Mouse (Mus musculus): Measurements from ENCODE around the gene Psen1. TPM values are rescaled to one million over a fixed set of nuclear protein-coding genes. Genes with fewer than 3 reads are reported as not detected.

Psen1 gene
- polyA plus RNA-seq, 1 experiment from 2014 or later, result 48.5 TPM

DNA sequence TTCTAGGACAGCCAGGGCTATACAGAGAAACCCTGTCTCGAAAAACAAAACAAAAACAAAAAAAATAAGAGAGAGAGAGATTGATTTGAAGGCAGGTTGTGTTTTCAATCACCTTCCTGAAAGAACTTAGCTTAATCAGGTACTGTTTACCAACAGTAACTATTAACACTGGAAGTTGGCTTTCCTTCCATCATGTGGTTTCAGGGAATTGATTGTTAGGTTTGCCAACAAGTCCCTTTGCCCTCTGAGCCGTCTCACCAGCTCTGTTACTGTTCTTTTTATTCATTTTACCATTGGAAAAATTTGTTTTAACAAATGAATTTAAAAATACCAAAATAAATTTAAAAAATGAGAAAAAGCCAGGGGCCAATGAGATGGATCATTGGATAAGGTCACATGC lies 22.0 kb downstream of the Psen1 start:
- 86% methylated on average over 2 of the region's 2 CpGs for WGBS
- peaks cover 7% of the 10 kb centered on the region; the same call in 1 of the 2 replicates for H3K4me1 ChIP-seq (replicated peaks; ENCODE audit: control insufficient read depth, insufficient read depth, low read length)
- H3K27me3 ChIP-seq (replicated peaks; ENCODE audit: control insufficient read depth, insufficient read depth, low read length), result no peaks in the 10 kb centered on the region
- no peak overlapping the region for H3K9ac ChIP-seq (ENCODE audit: low read depth, low read length)
- H3K4me2 ChIP-seq, result no peak overlapping the region
- ATAC-seq (replicated peaks; ENCODE audit: low FRiP score) (no peak), DNase-seq (ENCODE audit: low spot score) (no peak)
- no peaks in the 10 kb centered on the region for H3K9me3 ChIP-seq (ENCODE audit: control insufficient read depth, low read length)
- H3K27ac ChIP-seq (ENCODE audit: low read depth, low read length), result no peak overlapping the region
- peaks cover 3% of the 10 kb centered on the region; the same call in 1 of the 2 replicates for H3K36me3 ChIP-seq (ENCODE audit: control insufficient read depth, insufficient read depth, low read length)
- no peak overlapping the region for H3K4me3 ChIP-seq (ENCODE audit: low read depth, low read length)

DNA sequence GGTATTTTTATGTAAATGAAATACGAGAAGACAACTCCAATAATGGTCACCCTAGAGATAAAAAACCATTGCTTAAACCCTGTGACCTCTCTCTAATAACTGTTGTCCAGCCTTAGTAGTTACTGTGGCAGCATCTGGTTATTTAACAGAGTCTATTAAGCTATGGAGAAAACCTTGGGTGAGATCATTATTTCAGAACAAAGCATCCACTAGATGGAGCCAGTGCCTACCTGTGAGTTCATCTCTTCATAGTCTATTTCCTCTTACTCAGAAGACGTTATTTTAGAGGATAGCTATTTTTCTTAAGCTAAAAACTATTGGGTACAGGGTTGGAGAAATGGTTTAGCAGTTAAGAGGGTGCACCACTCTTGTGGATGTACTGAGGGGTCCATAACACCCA lies 25.8 kb downstream of the Psen1 start:
- ATAC-seq (replicated peaks; ENCODE audit: low FRiP score) (no peak), DNase-seq (ENCODE audit: low spot score) (no peak)
- Histone ChIP-seq H3K4me3 (ENCODE audit: low read depth, low read length) (no peak overlapping the region), H3K4me2 (no peak overlapping the region), H3K9me3 (ENCODE audit: control insufficient read depth, low read length) (no peaks in the 10 kb centered on the region), H3K4me1 (replicated peaks; ENCODE audit: control insufficient read depth, insufficient read depth, low read length) (0 out of 2 replicates have a peak, but pooled peaks cover 5% of the 10 kb centered on the region), H3K27ac (ENCODE audit: low read depth, low read length) (no peak overlapping the region), H3K36me3 (ENCODE audit: control insufficient read depth, insufficient read depth, low read length) (peaks cover 12% of the 10 kb centered on the region), H3K27me3 (replicated peaks; ENCODE audit: control insufficient read depth, insufficient read depth, low read length) (no peaks in the 10 kb centered on the region), H3K9ac (ENCODE audit: low read depth, low read length) (no peak overlapping the region)
- 51% methylated on average over 2 of the region's 2 CpGs for WGBS

GRCm38 (mm10) chr12:83716416-83717184 lies 28.6 kb downstream of the Psen1 start:
- WGBS, result 88% methylated on average over 15 of the region's 15 CpGs

DNA sequence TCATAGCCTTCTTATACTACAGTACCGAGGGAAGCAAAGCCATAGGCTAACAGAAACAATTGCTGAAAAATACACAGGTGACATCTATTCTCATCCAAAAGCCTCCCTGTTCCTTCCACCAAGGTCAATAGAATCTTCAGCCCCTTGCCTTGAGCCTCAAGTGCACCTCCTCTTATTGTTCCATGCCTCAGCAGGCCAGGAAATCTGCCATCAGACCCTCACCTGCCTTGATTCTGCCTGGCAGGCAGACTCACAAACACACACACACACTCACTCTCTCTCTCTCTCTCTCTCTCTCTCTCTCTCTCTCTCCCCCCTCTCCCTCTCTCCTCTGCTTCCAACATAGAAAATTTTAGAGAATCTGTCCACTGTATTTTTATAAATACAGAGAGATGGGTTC lies 31.5 kb downstream of the Psen1 start:
- WGBS, result 94% methylated on average over 1 of the region's 1 CpGs
- Histone ChIP-seq H3K4me2 (no peak overlapping the region), H3K9ac (ENCODE audit: low read depth, low read length) (no peak overlapping the region), H3K4me1 (replicated peaks; ENCODE audit: control insufficient read depth, insufficient read depth, low read length) (no peaks in the 10 kb centered on the region), H3K36me3 (ENCODE audit: control insufficient read depth, insufficient read depth, low read length) (peaks cover 20% of the 10 kb centered on the region), H3K9me3 (ENCODE audit: control insufficient read depth, low read length) (no peaks in the 10 kb centered on the region), H3K27ac (ENCODE audit: low read depth, low read length) (no peak overlapping the region), H3K4me3 (ENCODE audit: low read depth, low read length) (no peak overlapping the region), H3K27me3 (replicated peaks; ENCODE audit: control insufficient read depth, insufficient read depth, low read length) (no peaks in the 10 kb centered on the region)
- ATAC-seq (replicated peaks; ENCODE audit: low FRiP score) (no peak), DNase-seq (ENCODE audit: low spot score) (no peak)

More at GRCm38 (mm10) chr12:83716416-83717184, 28.6 kb downstream of the Psen1 start:
- H3K4me3 ChIP-seq (ENCODE audit: low read depth, low read length), result no peak overlapping the region
- no peak for ATAC-seq (replicated peaks; ENCODE audit: low FRiP score)
- H3K27ac ChIP-seq (ENCODE audit: low read depth, low read length), result no peak overlapping the region
- H3K36me3 ChIP-seq (ENCODE audit: control insufficient read depth, insufficient read depth, low read length), result peaks cover 15% of the 10 kb centered on the region
- H3K4me2 ChIP-seq, result no peak overlapping the region
- H3K9me3 ChIP-seq (ENCODE audit: control insufficient read depth, low read length), result no peaks in the 10 kb centered on the region
- no peak overlapping the region for H3K9ac ChIP-seq (ENCODE audit: low read depth, low read length)
- no peaks in the 10 kb centered on the region for H3K27me3 ChIP-seq (replicated peaks; ENCODE audit: control insufficient read depth, insufficient read depth, low read length)
- H3K4me1 ChIP-seq (replicated peaks; ENCODE audit: control insufficient read depth, insufficient read depth, low read length), result no peaks in the 10 kb centered on the region
- DNase-seq (ENCODE audit: low spot score), result no peak

- H3K36me3 ChIP-seq (ENCODE audit: control insufficient read depth, insufficient read depth, low read length), result peaks cover 26% of the 10 kb centered on the region
- H3K9ac ChIP-seq (ENCODE audit: low read depth, low read length), result no peak overlapping the region
- H3K4me1 ChIP-seq (replicated peaks; ENCODE audit: control insufficient read depth, insufficient read depth, low read length), result no peaks in the 10 kb centered on the region
- 74% methylated on average over 6 of the region's 6 CpGs for whole genome bisulfite sequencing
- DNase-seq (ENCODE audit: low spot score), result no peak
- H3K4me3 ChIP-seq (ENCODE audit: low read depth, low read length), result no peak overlapping the region
- ATAC-seq (replicated peaks; ENCODE audit: low FRiP score), result no peak
- no peaks in the 10 kb centered on the region for H3K27me3 ChIP-seq (replicated peaks; ENCODE audit: control insufficient read depth, insufficient read depth, low read length)
- no peak overlapping the region for H3K27ac ChIP-seq (ENCODE audit: low read depth, low read length)
- H3K9me3 ChIP-seq (ENCODE audit: control insufficient read depth, low read length), result no peaks in the 10 kb centered on the region
- no peak overlapping the region for H3K4me2 ChIP-seq
These were observed 33.3 kb downstream of the Psen1 start for GRCm38 (mm10) chr12:83721281-83721680.

- no peak for ATAC-seq (replicated peaks; ENCODE audit: low FRiP score)
- Histone ChIP-seq H3K36me3 (ENCODE audit: control insufficient read depth, insufficient read depth, low read length) (peaks cover 24% of the 10 kb centered on the region), H3K4me2 (no peak overlapping the region), H3K9me3 (ENCODE audit: control insufficient read depth, low read length) (no peaks in the 10 kb centered on the region), H3K4me1 (replicated peaks; ENCODE audit: control insufficient read depth, insufficient read depth, low read length) (no peaks in the 10 kb centered on the region), H3K27me3 (replicated peaks; ENCODE audit: control insufficient read depth, insufficient read depth, low read length) (no peaks in the 10 kb centered on the region), H3K4me3 (ENCODE audit: low read depth, low read length) (no peak overlapping the region), H3K27ac (ENCODE audit: low read depth, low read length) (no peak overlapping the region), H3K9ac (ENCODE audit: low read depth, low read length) (no peak overlapping the region)
- no peak for DNase-seq (ENCODE audit: low spot score)
- WGBS, result 83% methylated on average over 3 of the region's 3 CpGs
These were observed 35.1 kb downstream of the Psen1 start for GRCm38 (mm10) chr12:83723037-83723436.

- WGBS, result 88% methylated on average over 12 of the region's 12 CpGs
- Histone ChIP-seq H3K27ac (ENCODE audit: low read depth, low read length) (no peak overlapping the region), H3K4me3 (ENCODE audit: low read depth, low read length) (no peak overlapping the region), H3K27me3 (replicated peaks; ENCODE audit: control insufficient read depth, insufficient read depth, low read length) (no peaks in the 10 kb centered on the region), H3K9me3 (ENCODE audit: control insufficient read depth, low read length) (no peaks in the 10 kb centered on the region), H3K9ac (ENCODE audit: low read depth, low read length) (no peak overlapping the region), H3K4me1 (replicated peaks; ENCODE audit: control insufficient read depth, insufficient read depth, low read length) (no peaks in the 10 kb centered on the region), H3K4me2 (no peak overlapping the region), H3K36me3 (ENCODE audit: control insufficient read depth, insufficient read depth, low read length) (peaks cover 44% of the 10 kb centered on the region)
- ATAC-seq (replicated peaks; ENCODE audit: low FRiP score), result no peak
- no peak for DNase-seq (ENCODE audit: low spot score)
These were observed 38.8 kb downstream of the Psen1 start for GRCm38 (mm10) chr12:83726510-83727308.

DNA sequence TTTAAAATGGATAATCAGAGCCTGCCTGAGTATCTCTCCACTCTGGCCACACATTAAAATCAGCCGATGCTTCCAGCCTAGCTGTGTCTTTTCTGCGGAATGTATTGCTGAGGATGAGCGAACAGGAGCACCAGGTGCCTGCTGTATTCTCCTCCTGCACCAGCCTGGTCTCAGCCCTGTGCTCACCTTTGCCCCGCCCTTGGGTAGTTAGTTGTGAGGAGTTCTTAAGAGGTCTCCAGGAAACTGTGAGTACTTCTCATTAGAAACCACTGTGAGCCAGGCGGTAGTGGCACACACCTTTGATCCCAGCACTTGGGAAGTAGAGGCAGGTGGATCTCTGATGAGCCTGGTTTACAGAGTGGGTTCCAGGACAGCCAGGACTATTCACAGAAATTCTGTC lies 44.3 kb downstream of the Psen1 start:
- no peak for DNase-seq (ENCODE audit: low spot score)
- Histone ChIP-seq H3K27me3 (replicated peaks; ENCODE audit: control insufficient read depth, insufficient read depth, low read length) (no peaks in the 10 kb centered on the region), H3K4me1 (replicated peaks; ENCODE audit: control insufficient read depth, insufficient read depth, low read length) (no peaks in the 10 kb centered on the region), H3K9me3 (ENCODE audit: control insufficient read depth, low read length) (no peaks in the 10 kb centered on the region), H3K4me2 (no peak overlapping the region), H3K9ac (ENCODE audit: low read depth, low read length) (no peak overlapping the region), H3K27ac (ENCODE audit: low read depth, low read length) (no peak overlapping the region), H3K4me3 (ENCODE audit: low read depth, low read length) (no peak overlapping the region), H3K36me3 (ENCODE audit: control insufficient read depth, insufficient read depth, low read length) (peaks cover 47% of the 10 kb centered on the region)
- 95% methylated on average over 5 of the region's 5 CpGs for WGBS
- ATAC-seq (replicated peaks; ENCODE audit: low FRiP score), result no peak

Measured in liver, embryonic 11.5 days (tissue).